Mouse (Mus musculus) frontal cortex, postnatal 14 days (tissue): ENCODE measurements around the gene Gbf1.

Experiments
- DNase-seq, 2 experiments: peaks; one replicate each; pipeline ENCODE4 v3.0.0; 2022; ENCODE audit warnings: low spot score in 2 of 2

Gene Gbf1

DNA sequence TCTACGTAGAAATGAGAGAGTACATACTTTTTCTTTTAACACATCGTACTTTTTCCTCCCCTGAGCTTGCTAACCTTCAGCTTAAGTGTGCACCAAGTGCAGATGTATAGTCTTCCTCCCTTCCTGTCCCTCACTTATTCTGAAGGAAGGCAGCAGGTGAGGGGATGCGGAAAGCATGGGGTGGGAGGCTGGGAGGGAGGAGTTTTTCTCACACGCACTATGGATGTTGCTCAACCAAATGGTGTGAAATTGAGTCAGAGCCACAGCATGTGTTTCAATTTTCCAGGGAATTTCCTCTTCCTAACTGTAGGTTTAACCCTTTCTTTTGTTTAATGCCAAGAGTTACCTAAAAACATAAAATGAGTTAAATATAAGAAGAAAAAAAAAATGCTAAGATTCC, 70.8 kb downstream of the Gbf1 start:
- no peak for DNase-seq

DNA sequence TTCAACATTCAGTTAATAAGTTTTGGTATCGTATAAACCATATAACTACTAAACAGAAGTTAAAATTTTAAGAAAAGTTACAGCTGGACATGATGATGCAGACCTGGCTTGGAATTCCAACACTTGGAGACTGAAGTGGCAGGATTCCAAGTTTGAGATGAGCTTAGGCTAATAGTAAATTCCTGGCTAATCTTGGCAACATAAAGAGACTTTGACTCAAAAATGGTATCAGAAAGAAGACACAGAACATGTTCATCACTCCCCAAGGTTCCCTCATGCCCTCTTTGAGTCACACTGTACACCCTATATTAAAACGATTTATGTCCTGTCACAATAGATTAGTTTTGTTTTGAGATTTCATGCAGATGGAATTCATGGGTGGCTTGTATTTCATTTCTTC, 72.6 kb downstream of the Gbf1 start:
- no peak for DNase-seq

DNA sequence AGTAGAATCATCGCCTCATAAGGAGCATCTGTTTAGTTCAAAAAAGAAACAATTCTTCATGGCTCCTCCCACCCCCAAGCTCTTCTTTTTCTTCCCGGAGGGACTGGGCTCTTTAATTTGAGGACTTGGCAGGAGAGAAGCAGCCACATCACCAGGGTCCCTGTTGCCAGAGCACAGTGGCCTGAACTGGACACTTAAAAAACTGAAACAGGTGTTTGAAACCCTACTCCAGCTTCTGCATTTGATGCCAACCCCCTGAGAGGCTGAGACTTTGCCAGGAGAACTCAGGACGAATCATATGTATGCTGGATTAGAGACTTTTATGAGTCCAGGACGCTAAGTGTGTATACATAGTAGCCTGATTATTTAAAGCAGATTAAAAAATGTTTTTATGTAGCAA, 73.2 kb downstream of the Gbf1 start:
- DNase-seq, result no peak

DNA sequence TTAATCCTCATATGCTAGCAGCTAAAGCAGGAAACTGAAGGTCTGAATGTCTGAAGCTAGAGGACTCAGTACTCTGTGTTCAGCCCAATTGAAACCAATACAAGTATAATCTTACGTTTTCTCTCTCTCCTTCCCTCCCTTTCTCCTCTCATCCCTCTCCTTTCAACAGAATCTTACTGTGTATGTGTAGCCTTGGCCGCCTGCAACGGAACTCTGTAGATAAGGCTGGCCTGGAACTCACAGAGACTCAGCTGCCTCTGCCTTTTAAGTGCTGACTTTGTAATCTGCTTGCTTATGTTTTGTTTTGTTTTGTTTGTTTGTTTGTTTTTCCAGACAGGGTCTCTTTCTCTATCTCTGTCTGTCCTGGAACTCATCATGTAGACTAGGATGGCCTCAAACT, 74.0 kb downstream of the Gbf1 start:
- no peak for DNase-seq

DNA sequence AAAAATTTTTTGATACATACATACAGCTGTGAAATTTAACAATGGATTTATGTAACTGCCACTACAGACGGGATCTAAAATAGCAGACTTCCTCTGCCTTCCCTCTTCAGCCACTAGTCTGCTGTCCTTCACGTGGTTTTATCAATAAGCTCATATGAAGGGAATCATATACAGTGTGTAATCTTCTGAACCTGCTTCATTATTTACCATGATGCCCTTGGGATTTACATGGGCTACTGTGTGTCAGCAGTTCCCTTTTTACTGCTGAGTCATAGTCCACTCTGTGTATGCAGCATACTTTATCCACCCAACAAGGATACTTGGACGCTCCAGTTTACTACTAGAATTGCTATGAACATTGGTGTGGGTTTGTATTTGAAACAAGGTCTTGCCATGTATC, 75.0 kb downstream of the Gbf1 start:
- DNase-seq, result no peak

DNA sequence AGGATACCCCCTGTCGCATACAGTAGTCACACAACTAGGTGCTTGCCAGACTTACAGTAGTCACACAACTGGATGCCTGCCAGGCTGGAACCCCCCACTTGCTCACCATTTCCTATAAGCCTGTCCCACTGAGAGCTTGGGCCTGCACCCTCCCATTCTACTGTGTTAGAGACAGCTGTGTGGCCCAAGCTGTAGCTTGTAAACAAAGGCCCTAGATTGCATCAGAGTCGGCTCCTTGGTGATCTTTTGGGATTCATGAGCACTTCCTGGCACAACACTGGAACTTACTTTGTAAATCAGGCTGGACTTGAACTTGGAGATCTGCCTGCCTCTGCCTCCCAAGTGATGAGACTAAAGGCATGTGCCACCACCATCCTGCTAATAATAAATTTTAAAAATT, 82.1 kb downstream of the Gbf1 start:
- DNase-seq, result no peak

DNA sequence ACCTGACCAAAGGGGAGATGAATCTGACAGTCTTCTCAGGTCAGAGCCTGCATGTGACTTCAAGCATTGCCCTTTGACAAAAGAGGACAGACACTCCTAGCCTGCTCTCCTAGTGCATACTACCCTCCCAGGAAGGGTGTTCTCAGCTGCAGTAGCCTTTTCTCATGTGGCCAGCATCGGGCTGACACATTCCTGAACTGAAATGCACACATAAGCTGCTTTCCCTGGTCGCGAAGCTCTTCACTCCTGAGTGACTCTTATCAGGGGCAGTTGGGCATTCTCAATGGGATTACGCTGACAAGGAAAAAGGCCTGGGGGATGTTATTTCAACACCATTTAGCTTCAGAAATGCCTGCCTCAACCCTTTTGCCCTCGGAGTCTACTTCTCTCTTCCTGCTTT, 84.3 kb downstream of the Gbf1 start:
- DNase-seq, result no peak

DNA sequence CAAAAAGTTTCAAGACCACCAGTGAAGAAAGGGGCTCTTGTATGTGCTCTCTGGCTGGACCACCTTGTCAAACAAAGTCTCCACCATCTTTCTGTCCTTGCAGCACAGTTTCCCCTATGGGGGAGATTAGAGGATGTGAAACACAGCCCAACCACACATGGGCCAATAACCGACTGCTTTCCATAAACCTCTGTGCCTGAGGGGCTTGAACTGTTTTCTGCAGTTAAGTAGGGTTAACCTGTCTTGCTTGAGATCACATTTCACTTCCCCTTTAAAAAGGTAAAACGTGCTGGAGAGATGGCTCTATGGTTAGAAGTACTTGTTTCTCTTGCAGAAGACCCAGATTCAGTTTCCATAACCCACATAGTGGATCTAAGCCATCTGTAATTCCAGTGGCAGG, 87.9 kb downstream of the Gbf1 start:
- no peak for DNase-seq

DNA sequence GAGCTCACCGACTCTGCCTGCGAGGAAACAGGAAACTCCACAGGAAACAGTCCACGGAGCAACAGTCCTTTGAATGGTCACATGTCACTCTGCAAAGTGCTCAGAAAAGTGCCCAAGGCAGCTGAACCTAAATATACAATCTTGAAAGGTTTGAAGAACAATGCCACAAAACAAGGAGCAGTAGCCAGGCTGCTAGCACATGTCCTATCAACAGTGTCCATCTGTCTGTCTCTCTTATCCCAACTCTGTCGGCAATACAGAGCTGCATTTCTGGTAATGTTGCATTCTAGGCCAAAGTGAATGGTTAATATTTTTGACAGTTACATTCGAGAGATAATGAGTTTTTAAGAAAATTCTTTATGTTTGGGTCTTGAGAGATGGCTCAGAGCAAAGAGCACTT, 90.1 kb downstream of the Gbf1 start:
- no peak for DNase-seq

DNA sequence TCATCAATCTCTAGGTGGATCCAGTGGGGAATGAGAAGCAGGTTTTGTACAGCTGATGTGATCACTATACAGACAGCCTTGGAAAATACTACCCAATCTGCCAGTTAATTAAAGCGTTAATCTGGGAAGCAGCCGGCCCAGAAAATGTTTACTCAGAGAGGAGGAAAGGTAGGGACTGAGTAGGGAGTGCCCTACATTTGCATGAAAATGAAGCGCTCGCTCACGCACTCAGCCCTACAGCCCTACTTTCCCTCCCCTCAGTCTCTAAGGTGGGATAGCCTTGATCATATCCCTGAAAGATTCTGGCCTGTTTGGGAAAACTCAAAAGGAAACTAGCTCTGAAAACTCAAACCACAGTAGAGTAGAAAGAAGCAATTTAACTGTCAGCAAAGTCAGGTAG, 92.3 kb downstream of the Gbf1 start:
- DNase-seq, result no peak

DNA sequence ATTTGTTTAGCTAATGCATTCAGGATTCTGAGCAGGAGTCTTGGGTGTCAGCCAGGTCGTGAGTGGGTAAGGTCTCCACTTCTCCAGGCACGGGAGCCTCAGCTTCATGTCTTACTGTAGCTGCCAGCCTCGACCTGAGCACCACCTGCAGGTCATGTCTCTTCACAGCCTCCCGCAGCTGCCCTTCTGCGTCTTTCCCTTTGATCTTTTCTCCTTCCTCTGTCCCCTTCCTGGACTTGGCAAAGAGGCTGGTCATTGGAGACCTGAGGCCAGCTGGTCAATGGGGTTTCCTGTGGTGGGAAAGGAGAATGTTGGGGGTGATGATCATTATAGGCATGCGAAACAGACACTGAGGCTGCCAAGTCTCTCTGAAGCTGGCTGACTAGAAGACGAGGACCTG, 96.7 kb downstream of the Gbf1 start:
- DNase-seq, result no peak

DNA sequence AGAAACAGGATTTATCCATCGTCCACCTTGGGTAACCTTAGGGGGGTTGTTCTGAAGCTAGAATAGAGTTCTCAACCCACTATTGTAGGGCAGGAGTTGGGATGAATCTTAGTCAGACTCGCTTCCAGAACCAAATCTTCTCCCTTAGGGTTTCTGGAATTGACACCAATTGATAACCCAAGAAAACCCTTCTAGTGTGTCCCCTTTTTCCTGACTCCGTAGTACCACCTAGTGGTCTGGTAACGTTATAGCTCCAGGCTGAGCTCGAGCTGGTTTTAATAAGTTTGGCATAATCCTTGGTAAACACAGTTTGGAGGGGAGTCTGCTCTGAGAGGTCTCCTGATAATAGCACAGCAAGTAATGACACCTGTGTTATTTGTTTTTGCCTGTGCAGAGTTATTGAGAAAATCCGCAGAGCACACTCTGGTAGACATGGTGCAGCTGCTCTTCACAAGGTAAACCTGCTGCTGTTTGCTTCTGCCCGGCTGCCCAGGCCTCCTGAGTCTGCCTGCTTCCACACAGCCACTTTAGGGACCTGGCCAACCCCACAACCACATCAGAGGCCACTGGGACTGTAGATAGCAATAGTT, 101.9 kb downstream of the Gbf1 start:
- DNase-seq, result peak in 1 of 2 experiments; percentile 12

DNA sequence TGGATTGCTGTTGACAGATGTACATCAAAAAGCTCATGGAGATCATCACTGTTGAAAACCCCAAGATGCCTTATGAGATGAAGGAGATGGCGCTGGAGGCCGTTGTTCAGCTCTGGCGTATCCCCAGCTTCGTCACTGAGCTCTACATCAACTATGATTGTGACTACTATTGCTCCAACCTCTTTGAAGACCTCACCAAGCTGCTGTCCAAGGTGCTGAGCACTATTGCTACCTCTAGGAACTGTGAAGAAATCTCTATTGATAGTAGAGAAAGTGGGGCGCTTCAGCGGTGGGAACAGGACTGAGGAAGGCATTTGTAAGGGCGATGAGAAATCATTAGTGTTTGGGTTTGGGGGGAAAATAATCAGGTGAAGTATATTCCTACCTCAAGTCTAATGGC, 112.5 kb downstream of the Gbf1 start:
- no peak for DNase-seq

DNA sequence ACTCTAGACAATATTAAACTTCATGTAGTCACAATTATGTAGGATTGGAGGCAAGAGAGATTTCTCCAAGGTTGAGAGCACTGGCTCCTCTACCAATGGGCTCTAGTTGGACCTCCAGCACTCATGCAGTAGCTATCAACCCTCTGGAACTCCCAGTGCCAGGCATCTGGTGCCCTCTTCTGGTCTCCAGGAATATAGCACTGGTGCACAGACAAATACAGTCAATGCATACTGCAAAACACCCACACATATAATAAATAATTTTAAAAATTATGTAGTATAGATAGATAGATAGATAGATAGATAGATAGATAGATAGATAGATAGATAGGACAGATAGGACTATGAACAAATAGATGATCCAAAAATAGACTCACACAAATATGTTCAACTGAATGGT, 123.0 kb downstream of the Gbf1 start:
- no peak for DNase-seq

DNA sequence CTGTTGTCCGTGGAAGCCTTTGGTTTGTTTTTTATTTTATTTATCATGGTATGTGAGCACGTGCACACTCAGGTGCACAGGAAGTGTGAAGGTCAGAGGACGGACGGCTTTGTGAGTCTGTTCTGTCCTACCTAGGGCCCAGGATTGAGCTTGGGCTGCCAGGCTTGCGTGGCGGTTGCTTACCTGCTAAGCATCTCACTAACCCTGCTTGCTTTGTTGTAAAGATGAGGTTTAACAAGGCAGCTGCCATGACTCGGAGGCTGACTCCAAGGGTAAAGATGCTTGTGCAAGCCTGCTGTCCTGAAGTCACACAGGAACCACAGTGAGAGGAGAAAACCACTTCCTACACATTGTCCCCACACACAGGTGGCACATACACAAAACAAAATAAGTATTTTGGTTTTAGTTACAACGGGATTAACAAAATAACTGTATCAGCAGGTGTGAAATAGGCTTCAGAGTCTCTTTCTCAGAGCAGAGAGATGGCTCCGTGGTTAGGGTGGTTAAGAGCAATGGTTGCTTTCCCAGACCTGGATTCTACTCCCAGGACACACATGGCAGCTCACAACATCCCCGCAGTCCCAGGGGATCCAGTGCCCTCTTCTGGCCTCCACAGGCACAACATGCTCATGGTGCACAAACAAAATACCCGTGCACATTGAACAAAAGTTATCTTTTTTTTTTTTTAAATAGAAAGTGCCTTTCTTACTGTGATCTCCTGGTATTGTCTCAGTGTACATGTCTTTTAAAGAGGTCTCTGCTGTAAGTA, 130.0 kb downstream of the Gbf1 start:
- DNase-seq, result no peak

DNA sequence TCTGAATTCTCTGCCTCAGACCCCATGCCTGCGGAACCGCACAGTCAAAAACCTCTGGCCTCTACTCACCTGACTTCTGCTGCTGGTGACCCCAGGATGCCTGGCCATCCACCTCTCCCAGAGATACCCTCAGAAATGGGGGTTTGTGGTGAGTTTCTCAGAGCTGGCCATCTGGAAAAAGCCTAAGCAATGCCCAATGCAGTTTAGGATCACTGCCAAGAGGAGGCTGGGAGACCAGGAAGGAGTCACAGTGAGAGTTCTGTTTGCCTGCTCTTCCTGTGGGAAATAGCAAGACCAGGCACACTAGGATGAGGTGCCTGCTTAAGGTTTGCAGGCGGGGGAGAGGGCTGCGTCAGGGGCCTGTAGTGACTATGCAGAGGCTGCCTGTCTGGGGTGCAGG, 132.4 kb downstream of the Gbf1 start:
- no peak for DNase-seq

DNA sequence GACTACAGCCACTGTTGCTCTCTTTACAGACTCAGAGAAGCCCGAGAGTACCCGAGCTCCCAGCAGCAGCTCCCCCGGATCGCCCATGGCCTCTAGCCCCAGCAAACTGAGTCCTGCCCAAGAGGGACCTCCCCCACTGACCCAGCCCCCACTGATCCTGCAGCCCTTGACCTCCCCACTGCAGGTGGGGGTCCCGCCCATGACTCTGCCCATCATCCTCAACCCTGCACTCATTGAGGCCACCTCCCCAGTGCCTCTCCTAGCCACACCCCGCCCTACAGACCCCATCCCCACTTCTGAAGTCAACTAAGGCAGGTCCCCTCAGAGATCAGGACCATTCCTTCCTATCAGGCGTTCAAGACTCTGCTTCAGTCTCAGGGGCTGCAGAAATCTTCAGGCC, 133.3 kb downstream of the Gbf1 start:
- no peak for DNase-seq

DNA sequence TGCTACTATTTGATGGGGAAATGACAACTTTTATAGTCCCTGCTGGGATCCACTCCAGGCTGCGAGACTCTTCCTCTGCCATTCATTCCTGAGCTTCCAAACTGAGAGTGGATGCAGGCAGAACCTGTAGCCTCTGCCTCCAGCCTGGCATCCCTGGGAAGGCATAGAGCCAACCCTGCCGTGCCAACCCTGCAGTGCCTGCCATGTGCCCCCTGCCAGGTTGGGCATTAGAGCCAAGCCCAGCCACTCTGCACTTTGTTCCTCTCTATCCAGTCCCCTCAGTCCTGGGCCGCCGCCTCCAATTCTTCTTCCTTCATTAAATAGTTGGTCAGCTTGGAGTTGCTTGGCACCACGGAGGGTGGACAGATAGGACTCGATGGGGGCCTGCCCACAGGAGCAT, 133.7 kb downstream of the Gbf1 start:
- no peak for DNase-seq

DNA sequence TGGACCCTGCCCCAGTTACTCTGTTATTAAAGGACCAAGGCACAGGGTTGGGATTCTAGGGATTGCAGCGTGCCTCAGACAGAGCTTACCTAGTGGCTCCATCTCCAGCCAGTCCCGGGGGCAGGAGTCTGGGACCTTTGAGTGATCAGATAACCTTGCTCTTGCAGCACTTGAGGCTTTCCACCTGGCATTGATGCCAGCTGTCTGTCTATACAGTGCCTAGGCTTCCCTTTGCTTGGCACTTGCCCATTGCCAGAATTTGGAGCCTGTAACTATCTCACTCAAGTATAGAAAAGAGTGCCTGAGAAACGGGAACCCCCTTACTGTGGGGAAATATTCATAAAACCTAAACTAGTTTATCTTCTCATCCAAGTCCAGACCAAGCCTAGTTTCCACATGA, 134.6 kb downstream of the Gbf1 start:
- DNase-seq, result no peak

DNA sequence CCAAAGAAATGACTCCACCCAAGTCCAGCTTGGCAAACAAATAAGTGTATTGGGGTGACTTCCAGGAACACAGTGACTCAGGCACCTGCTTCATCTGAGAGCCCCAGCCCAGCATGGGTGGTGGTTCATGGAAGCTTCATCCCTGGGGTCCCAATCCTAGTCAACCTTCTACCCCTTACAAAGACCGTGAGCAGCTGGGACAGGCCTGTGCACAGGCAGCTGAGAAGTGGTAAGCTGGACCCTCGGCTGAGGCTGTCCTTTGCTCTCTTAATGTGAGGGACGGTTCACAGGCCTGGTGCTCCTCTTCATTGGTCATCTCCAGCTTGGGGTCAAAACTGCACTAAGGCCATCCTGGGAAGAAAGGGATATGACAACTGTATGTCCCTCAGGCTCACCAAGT, 135.3 kb downstream of the Gbf1 start:
- no peak for DNase-seq

DNA sequence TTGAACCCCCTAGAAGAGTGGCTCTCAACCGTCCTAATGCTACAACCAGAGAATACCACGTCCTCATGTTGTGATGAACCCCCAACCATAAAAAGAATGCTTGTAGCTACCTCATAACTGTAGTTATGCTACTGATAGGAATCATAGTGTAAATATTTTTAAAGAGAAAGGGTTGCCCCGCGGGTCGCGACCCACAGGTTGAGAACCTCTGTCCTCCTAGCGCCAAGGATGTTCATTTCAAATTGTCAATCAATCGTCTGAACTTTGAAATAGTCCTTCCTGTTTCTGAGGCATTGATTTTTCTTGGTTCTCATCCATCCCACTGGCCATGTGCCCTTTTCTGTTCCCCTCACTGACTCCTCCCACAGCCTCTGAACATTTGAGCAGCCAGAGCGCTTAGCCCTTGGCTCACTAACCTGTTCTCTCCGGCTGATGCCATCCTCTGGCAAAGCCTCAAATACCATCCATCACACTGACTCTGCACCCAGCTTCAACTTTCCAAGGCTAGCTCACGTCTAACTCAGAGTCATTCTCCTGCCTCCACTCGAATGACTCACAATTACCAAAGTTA, 138.3 kb downstream of the Gbf1 start:
- DNase-seq, result no peak

DNA sequence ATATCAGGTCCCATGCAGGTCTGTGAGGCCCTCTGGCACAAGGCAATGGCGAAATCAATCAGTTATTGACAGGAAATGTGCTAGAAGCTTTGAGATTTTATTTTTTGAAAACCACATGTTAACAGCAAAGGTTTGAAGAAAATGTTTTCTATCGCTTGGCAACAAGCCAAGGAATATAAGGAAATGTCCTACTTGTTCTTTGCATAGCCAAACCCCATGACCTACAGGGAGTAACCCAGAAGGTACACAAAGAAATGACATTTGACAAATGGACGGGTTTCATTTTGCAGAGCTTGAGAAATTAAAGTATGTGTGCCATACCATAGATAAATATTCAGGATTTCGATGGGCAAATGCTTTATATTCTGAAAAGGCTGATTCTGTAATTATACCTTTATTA, 144.6 kb downstream of the Gbf1 start:
- no peak for DNase-seq

DNA sequence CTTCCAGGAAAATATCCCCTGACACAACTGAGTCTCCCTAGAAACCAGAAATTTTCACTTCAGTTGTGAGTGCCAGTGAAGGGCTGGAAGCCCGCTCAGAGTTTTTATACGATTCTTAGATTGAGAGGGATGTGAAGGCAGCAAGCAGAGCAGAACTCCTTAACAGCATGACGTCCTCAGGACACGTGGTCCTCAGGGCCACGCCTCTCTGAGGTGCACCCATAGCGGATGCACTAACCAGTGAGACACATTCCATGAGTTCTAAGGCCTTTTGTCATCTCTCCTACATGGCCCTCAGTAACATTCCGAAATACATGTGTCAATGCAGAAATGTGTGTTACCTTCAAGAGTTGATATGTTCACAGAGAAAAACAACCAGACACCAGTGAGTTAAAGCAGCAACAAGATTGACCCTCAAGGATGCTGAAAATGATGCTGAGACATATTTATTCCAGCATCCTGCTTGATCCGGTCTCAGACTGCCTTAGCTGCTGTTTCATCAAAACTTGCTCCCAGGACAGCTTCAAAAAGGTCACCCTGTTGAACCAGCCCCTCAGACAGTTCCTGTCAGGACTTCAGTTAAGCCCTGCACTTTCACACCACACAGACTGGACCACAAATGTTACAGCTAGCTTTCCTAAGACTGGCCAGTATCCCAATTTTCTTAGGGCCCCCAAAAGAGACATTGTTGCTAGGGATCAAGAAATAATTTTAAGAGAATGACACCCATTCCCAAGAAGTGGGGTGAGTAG, 148.2 kb downstream of the Gbf1 start:
- no peak for DNase-seq
